Mouse (Mus musculus) embryonic fibroblast, embryonic 13.5 days (primary cell): ENCODE data around the gene Apol9a.
"Not testable (repeated sequence)": the region's sequence is repeated elsewhere in the genome, so short reads cannot be mapped to it uniquely, and the experiment has no call there.

Source experiments
- CTCF ChIP-seq: IDR thresholded peaks from 2 replicates; pipeline ENCODE4 v1.5.1; 2011; ENCODE audit warnings: mild to moderate bottlenecking, control low read depth, low read length, moderate library complexity, borderline replicate concordance; ENCODE audit not compliant: insufficient read depth
- POLR2A ChIP-seq: IDR thresholded peaks from 2 replicates; pipeline ENCODE4 v1.6.1; 2011; ENCODE audit warnings: low read depth, mild to moderate bottlenecking, control low read depth, low read length, moderate library complexity

DNA sequence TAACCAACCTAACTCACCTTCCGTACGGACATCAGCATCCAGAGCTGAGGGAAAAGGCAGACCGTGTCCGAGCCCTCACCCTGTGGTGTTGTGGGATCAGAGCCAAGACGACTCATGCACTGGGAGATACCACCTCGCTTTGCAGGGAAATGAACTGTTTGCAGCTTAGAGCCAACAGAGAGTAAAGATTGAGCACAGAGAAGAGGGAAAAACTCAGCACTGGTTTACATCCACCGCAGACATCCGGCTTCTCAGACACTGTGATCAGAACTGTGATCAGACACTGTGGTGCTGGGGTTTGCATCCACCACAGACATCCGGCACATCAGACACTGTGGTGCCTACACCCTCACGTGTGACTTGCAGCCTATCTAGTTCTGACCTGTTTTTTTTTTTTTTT, 4.6 kb downstream of the Apol9a start:
- not testable (repeated sequence) for TF ChIP-seq CTCF, POLR2A
